Mouse (Mus musculus) heart, embryonic 11.5 days (tissue): ENCODE data around the gene Gm6309. TPM values are rescaled to one million over a fixed set of nuclear protein-coding genes. Genes with fewer than 3 reads are reported as not detected.
"Not testable (repeated sequence)": the region's sequence is repeated elsewhere in the genome, so short reads cannot be mapped to it uniquely, and the experiment has no call there.

Source experiments
- ATAC-seq: fragments of 200-750 bp; cut with Nextera tagmentation; replicated peaks from 2 replicates; pipeline ENCODE4 v1.8.0; 2017; ENCODE audit warnings: moderate library complexity; ENCODE audit not compliant: insufficient number of reproducible peaks, low FRiP score, low TSS enrichment
- H3K27ac ChIP-seq: fragments of 300-500 bp; sonication (generic); 2 replicates; pipeline ENCODE4 v1.5.1; 2014; ENCODE audit warnings: mild to moderate bottlenecking, low read depth, low read length
- H3K27me3 ChIP-seq: fragments of 300-500 bp; sonication (generic); 2 replicates; pipeline ENCODE4 v1.6.1; 2014; ENCODE audit warnings: mild to moderate bottlenecking, low read length, mixed read lengths; ENCODE audit not compliant: control insufficient read depth, insufficient read depth
- H3K36me3 ChIP-seq: fragments of 300-500 bp; sonication (generic); 2 replicates; pipeline ENCODE4 v1.6.1; 2014; ENCODE audit warnings: mild to moderate bottlenecking, low read length, moderate library complexity, mixed read lengths; ENCODE audit not compliant: control insufficient read depth, insufficient read depth
- H3K4me1 ChIP-seq: fragments of 300-500 bp; sonication (generic); 2 replicates; pipeline ENCODE4 v1.6.1; 2014; ENCODE audit warnings: low read length; ENCODE audit not compliant: control insufficient read depth, insufficient read depth
- H3K4me2 ChIP-seq: fragments of 300-500 bp; sonication (generic); 2 replicates; pipeline ENCODE4 v1.6.1; 2014; ENCODE audit warnings: mild to moderate bottlenecking, moderate library complexity
- H3K4me3 ChIP-seq: fragments of 300-500 bp; sonication (generic); 2 replicates; pipeline ENCODE4 v1.5.1; 2014; ENCODE audit warnings: low read depth, low read length
- H3K9ac ChIP-seq: fragments of 300-500 bp; sonication (generic); 2 replicates; pipeline ENCODE4 v1.6.1; 2014; ENCODE audit warnings: mild to moderate bottlenecking, low read depth, low read length, moderate library complexity
- H3K9me3 ChIP-seq: fragments of 300-500 bp; sonication (generic); replicated peaks from 2 replicates; pipeline ENCODE4 v1.6.1; 2016; ENCODE audit warnings: low read length; ENCODE audit not compliant: control insufficient read depth
- WGBS: fragments of 180-500 bp; shearing (Covaris S2); extraction: QIAGEN DNeasy Blood & Tissue Kit; methylation state at CpG from one replicate; pipeline ENCODE4 v1.1.7; 2014; ENCODE audit not compliant: insufficient replicate concordance; 5-methylcytosine and 5-hydroxymethylcytosine counted together
- polyA plus RNA-seq: library from polyadenylated mRNA; unstranded; fragments of >200 nt; fragmentation: Nextera tagmentation; extraction: Ambion mirVana; gene quantifications from 2 replicates; pipeline ENCODE4 v1.2.1, GENCODE M21; 2014

Gene Gm6309
- not detected in 2 replicates for polyA plus RNA-seq

DNA sequence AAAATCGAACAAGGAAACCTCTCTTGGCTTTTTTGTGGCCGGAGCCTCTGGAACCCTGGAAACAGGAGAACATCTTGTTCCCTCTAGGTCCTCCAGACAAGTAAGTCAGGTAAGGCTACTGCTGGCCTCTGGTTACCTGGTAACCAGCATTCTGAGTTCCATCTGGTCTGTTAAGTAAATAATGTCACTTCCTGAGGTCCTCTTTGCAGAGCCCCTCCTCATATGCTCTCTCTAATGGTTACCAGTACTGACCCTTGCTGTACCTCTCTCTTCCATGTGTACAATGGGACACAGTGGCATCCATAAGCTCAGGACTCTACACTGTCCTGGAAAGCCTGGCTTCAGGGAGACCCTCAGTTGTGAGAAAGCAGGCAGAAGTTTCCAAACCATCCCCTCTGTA lies at the start of gene Gm6309:
Gene Gm6309, minus strand, starts transcription at position 101 of the 400 bp plus-strand sequence.
- ATAC-seq: not testable (repeated sequence)

DNA sequence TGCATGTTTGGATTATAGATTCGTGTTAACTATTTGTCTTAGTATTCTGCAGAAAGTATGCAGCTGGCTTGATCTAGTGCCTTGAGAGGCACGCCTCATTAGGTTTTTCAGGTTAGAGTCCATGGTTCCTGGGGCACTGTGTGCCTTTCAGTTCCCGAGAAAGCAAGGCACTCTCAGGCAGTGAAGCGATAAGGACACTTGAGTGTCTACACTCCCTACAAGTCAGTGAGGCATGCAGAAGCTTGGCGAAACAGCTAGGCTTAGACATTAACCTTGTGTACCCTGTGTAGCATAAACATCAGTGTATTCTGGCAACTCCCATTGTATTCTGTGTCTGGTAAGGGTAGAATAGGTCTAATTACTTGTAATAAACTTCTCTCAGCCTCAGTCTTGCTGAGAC lies 35.0 kb upstream of the Gm6309 start:
- Histone ChIP-seq H3K36me3 (peaks cover 43% of the 10 kb centered on the region), H3K9ac (no peak overlapping the region), H3K4me3 (no peak overlapping the region), H3K9me3 (no peaks in the 10 kb centered on the region), H3K4me2 (no peak overlapping the region), H3K4me1 (no peaks in the 10 kb centered on the region), H3K27ac (no peak overlapping the region), H3K27me3 (no peaks in the 10 kb centered on the region)
- ATAC-seq: no peak
- 89% methylated on average over 5 of the region's 5 CpGs for WGBS

More for the DNA sequence above, at the start of gene Gm6309:
- not testable (repeated sequence) for H3K27me3 ChIP-seq, H3K9ac ChIP-seq, H3K27ac ChIP-seq, H3K36me3 ChIP-seq, H3K4me2 ChIP-seq, H3K4me3 ChIP-seq, H3K4me1 ChIP-seq, H3K9me3 ChIP-seq
- WGBS: 71% methylated on average over 2 of the region's 2 CpGs

DNA sequence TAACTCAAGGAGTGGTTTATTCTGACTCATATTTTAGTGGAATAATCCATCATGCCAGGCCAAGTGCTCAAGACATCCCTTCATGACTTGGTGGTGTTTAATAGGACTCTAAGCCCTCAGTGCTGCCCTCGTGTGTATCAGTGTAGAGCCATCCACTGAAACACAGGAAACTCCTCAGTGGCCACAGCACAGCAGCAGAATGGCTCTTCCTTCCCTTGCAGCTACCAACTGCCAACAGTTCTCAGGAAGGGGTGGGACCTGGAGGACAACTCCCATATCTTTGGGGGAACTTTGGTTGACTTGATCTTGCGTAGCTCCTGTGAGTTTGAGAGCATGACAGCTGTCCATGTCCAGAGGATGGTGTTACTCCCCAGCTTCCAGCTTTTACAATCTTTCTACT lies 33.4 kb upstream of the Gm6309 start:
- 82% methylated on average over 2 of the region's 2 CpGs for WGBS
- no peaks in the 10 kb centered on the region for H3K9me3 ChIP-seq
- no peaks in the 10 kb centered on the region for H3K4me1 ChIP-seq
- H3K4me3 ChIP-seq: no peak overlapping the region
- H3K9ac ChIP-seq: no peak overlapping the region
- H3K27ac ChIP-seq: no peak overlapping the region
- H3K4me2 ChIP-seq: no peak overlapping the region
- H3K27me3 ChIP-seq: no peaks in the 10 kb centered on the region
- peaks cover 34% of the 10 kb centered on the region for H3K36me3 ChIP-seq
- no peak for ATAC-seq

DNA sequence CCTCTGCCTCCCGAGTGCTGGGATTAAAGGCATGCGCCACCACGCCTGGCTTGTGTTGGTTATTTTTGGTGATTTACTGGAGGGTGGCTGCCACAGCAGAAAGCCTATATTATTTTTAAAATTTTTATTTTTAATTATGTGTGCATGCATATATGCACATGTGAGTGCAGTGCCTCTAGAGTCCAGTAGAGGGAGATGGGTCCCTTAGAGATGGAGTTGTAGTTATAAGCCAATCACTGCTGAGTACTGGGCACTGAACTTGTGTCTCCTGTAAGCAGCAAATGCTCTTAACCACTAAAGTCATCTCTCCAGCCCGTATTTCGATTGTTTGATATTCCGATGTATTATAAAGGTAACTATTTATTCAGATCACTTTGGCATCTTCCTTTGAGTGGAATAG lies 30.1 kb upstream of the Gm6309 start:
- peaks cover 16% of the 10 kb centered on the region; the same call in 1 of the 2 replicates for H3K36me3 ChIP-seq
- H3K9me3 ChIP-seq: no peaks in the 10 kb centered on the region
- 96% methylated on average over 6 of the region's 6 CpGs for WGBS
- no peaks in the 10 kb centered on the region for H3K4me1 ChIP-seq
- no peak overlapping the region for H3K4me2 ChIP-seq
- H3K27ac ChIP-seq: no peak overlapping the region
- H3K4me3 ChIP-seq: no peak overlapping the region
- no peaks in the 10 kb centered on the region for H3K27me3 ChIP-seq
- H3K9ac ChIP-seq: no peak overlapping the region
- no peak for ATAC-seq

DNA sequence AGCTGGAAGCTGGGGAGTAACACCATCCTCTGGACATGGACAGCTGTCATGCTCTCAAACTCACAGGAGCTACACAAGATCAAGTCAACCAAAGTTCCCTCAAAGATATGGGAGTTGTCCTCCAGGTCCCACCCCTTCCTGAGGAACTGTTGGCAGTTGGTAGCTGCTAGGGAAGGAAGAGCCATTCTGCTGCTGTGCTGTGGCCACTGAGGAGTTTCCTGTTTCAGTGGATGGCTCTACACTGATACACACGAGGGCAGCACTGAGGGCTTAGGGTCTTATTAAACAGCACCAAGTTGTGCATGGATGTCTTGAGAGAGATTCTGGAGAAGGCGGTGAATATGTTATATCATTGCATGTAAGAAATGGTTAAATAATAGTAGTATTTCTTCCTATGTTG lies 29.0 kb upstream of the Gm6309 start:
- Histone ChIP-seq H3K4me1 (no peaks in the 10 kb centered on the region), H3K27ac (no peak overlapping the region), H3K27me3 (no peaks in the 10 kb centered on the region), H3K9ac (no peak overlapping the region), H3K36me3 (peaks cover 12% of the 10 kb centered on the region; the same call in 1 of the 2 replicates), H3K9me3 (no peaks in the 10 kb centered on the region), H3K4me3 (no peak overlapping the region), H3K4me2 (no peak overlapping the region)
- ATAC-seq: no peak
- WGBS: 70% methylated on average over 2 of the region's 2 CpGs

DNA sequence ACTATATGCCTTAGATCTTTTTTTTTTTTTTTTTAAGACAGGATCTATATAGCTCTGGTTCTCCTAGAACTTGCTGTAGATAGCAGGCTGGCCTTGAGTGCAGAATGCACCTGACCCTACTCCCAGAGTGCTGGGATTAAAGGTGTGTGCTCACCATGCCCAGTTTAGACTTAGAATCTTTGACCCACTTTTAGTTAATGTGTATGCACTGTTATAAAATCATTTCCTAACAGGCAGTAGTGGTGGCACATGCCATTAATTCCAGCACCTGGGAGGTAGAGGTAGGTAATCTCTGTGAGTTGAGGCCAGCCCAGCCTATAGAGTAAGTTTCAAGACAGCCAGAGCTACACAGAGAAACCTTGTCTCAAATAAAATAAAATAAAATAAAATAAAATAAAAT lies 28.6 kb upstream of the Gm6309 start:
- no peak for ATAC-seq
- H3K36me3 ChIP-seq: 0 out of 2 replicates have a peak, but pooled peaks cover 7% of the 10 kb centered on the region
- no peaks in the 10 kb centered on the region for H3K27me3 ChIP-seq

DNA sequence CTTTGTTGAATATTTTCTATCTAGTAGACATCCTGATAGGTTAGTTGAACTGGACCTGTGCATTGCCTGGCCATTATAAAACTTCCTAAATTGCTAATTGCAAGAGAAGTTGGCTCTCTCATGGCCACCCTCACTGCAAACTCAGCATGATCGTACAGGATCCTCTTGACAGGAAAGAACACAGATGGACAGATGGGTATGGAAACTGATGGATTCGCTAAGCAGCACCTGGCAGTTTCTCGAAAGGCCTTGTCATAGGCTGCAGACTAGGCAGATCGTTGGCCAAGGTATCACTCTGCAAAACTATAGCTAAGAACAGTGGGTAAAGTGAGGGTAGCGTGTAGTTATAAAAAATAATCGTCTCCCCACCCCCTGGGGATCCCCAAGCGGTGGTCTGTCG lies 22.8 kb upstream of the Gm6309 start:
- H3K4me2 ChIP-seq: no peak overlapping the region
- H3K36me3 ChIP-seq: no peaks in the 10 kb centered on the region
- WGBS: 74% methylated on average over 8 of the region's 8 CpGs
- ATAC-seq: no peak
- H3K9ac ChIP-seq: no peak overlapping the region
- no peaks in the 10 kb centered on the region for H3K27me3 ChIP-seq
- H3K4me3 ChIP-seq: no peak overlapping the region
- H3K4me1 ChIP-seq: no peaks in the 10 kb centered on the region
- no peaks in the 10 kb centered on the region for H3K9me3 ChIP-seq
- H3K27ac ChIP-seq: no peak overlapping the region

More for the DNA sequence above, 28.6 kb upstream of the Gm6309 start:
- no peaks in the 10 kb centered on the region for H3K9me3 ChIP-seq
- no peak overlapping the region for H3K9ac ChIP-seq
- no peak overlapping the region for H3K27ac ChIP-seq
- H3K4me2 ChIP-seq: no peak overlapping the region
- no peak overlapping the region for H3K4me3 ChIP-seq
- no peaks in the 10 kb centered on the region for H3K4me1 ChIP-seq

DNA sequence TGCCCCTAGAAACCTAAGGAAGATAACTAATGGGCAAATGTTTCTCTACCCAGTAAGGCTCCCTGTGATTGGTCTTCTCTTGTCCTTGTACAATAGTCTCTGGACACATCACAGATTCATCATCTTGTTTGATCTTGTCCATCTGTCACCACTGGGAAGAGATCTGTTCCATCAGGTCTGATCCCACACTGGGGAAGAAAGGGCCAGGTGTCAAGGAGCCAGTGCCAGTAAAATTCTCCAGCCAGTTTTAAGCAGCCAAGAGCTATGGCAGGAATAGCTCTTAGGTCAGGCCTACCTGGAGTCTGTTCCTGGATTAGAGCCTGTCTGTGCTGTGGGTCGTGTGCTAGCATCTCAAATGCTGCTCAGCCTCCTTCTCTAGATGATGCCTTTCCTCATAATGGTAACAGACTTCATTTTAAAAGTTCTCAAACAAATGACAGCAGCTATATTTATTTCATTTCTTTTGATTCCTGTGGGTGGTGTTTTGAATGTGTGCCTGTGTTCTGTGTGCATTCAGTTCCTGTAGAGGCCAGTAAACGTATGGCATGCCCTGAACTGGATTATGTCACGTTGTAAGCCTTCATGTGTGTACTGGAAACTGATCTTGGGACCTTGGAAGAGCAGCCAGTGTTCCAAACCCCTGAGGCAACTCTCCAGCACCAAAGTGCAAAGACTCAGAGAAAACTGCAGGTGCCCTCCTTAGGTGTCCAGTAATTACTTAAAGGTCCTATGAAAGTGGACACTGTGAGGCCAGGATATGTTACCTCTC lies 20.2 kb upstream of the Gm6309 start:
- H3K4me3 ChIP-seq: no peak overlapping the region
- no peaks in the 10 kb centered on the region for H3K4me1 ChIP-seq
- no peak overlapping the region for H3K27ac ChIP-seq
- no peak overlapping the region for H3K4me2 ChIP-seq
- WGBS: 63% methylated on average over 3 of the region's 3 CpGs
- no peak overlapping the region for H3K9ac ChIP-seq
- no peaks in the 10 kb centered on the region for H3K27me3 ChIP-seq
- no peaks in the 10 kb centered on the region for H3K36me3 ChIP-seq
- no peak for ATAC-seq
- H3K9me3 ChIP-seq: no peaks in the 10 kb centered on the region

DNA sequence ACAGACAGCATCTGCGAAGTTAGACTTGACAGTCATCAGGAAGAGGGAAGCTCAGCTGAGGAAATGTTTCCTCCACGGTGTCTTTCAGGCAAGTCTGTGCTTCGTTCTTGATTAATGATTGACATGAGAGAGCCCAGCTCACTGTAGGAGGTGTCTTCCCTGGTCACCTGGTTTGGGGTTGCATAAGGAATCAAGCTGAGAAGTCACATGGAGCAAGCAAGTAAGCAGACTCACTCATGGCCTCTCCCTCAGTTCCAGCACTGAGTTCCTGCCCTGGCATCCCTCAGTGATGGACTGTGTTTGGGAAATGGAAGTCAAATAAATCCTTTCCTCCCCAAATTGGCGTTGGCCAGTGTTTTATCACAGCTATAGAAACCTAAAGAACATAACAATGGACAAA lies 19.6 kb upstream of the Gm6309 start:
- Histone ChIP-seq H3K27ac (no peak overlapping the region), H3K4me1 (no peaks in the 10 kb centered on the region), H3K9me3 (no peaks in the 10 kb centered on the region), H3K9ac (no peak overlapping the region), H3K27me3 (no peaks in the 10 kb centered on the region), H3K36me3 (no peaks in the 10 kb centered on the region), H3K4me3 (no peak overlapping the region), H3K4me2 (no peak overlapping the region)
- 63% methylated on average over 4 of the region's 4 CpGs for WGBS
- no peak for ATAC-seq
